Mouse (Mus musculus) kidney, embryonic 16.5 days (tissue): ENCODE results near the gene Eml3. TPM values are rescaled to one million over a fixed set of nuclear protein-coding genes. Genes with fewer than 3 reads are reported as not detected.

ENCODE experiments used
- ATAC-seq: fragments of 200-750 bp; cut with Nextera tagmentation; 2 replicates; pipeline ENCODE4 v1.8.0; 2017; ENCODE audit warnings: moderate TSS enrichment; ENCODE audit not compliant: low FRiP score, low TSS enrichment
- H3K27ac ChIP-seq: fragments of 300-500 bp; sonication (generic); 2 replicates; pipeline ENCODE4 v1.5.1; 2014; ENCODE audit warnings: low read length
- H3K27me3 ChIP-seq: fragments of 300-500 bp; sonication (generic); 2 replicates; pipeline ENCODE4 v1.6.1; 2014; ENCODE audit warnings: low read length, control low read depth, mixed read lengths; ENCODE audit not compliant: insufficient read depth
- H3K36me3 ChIP-seq: fragments of 300-500 bp; sonication (generic); 2 replicates; pipeline ENCODE4 v1.6.1; 2014; ENCODE audit warnings: low read length, control low read depth, mixed read lengths; ENCODE audit not compliant: insufficient read depth
- H3K4me1 ChIP-seq: fragments of 300-500 bp; sonication (generic); 2 replicates; pipeline ENCODE4 v1.6.1; 2014; ENCODE audit warnings: low read length, control low read depth, mixed read lengths; ENCODE audit not compliant: insufficient read depth
- H3K4me2 ChIP-seq: fragments of 300-500 bp; sonication (generic); replicated peaks from 2 replicates; pipeline ENCODE4 v1.6.1; 2014; ENCODE audit warnings: low read depth, low read length
- H3K4me3 ChIP-seq: fragments of 300-500 bp; sonication (generic); 2 replicates; pipeline ENCODE4 v1.5.1; 2014; ENCODE audit warnings: mild to moderate bottlenecking, low read length
- H3K9ac ChIP-seq: fragments of 300-500 bp; sonication (generic); replicated peaks from 2 replicates; pipeline ENCODE4 v1.6.1; 2014; ENCODE audit warnings: low read length
- H3K9me3 ChIP-seq: fragments of 300-500 bp; sonication (generic); 2 replicates; pipeline ENCODE4 v1.6.1; 2016; ENCODE audit warnings: low read length, control low read depth
- WGBS: fragments of 180-500 bp; shearing (Covaris S2); extraction: QIAGEN DNeasy Blood & Tissue Kit; methylation state at CpG from one replicate; pipeline ENCODE4 v1.1.7; 2014; 5-methylcytosine and 5-hydroxymethylcytosine counted together
- polyA plus RNA-seq: library from polyadenylated mRNA; unstranded; fragments of >200 nt; fragmentation: Nextera tagmentation; extraction: Ambion mirVana; gene quantifications from 2 replicates; pipeline ENCODE4 v1.2.1, GENCODE M21; 2015

Gene Eml3
- polyA plus RNA-seq, 1 experiment from 2014 or later = 34.1 TPM

GRCm38 (mm10) chr19:8981450-8982168, 52.3 kb downstream of the Eml3 start:
- Histone ChIP-seq H3K4me3 (no peak overlapping the region), H3K36me3 (peaks cover 37% of the 10 kb centered on the region), H3K27ac (no peak overlapping the region), H3K27me3 (no peaks in the 10 kb centered on the region), H3K9me3 (no peaks in the 10 kb centered on the region), H3K4me1 (peaks cover 16% of the 10 kb centered on the region), H3K9ac (no peak overlapping the region), H3K4me2 (no peak overlapping the region)
- no peak for ATAC-seq
- WGBS = 79% methylated on average over 2 of the region's 2 CpGs

- H3K4me2 ChIP-seq = no peak overlapping the region
- peaks cover 28% of the 10 kb centered on the region for H3K36me3 ChIP-seq
- H3K27ac ChIP-seq = peak overlapping the region; percentile 27; the same call in 1 of the 2 replicates
- no peak overlapping the region for H3K4me3 ChIP-seq
- WGBS = 42% methylated on average over 5 of the region's 5 CpGs
- H3K9me3 ChIP-seq = no peaks in the 10 kb centered on the region
- no peak for ATAC-seq
- no peaks in the 10 kb centered on the region for H3K27me3 ChIP-seq
- H3K4me1 ChIP-seq = peaks cover 16% of the 10 kb centered on the region
- H3K9ac ChIP-seq = no peak overlapping the region
These were observed 53.2 kb downstream of the Eml3 start for GRCm38 (mm10) chr19:8982303-8983149.

GRCm38 (mm10) chr19:8983150-8983650, 53.8 kb downstream of the Eml3 start:
- Histone ChIP-seq H3K27me3 (peaks cover 4% of the 10 kb centered on the region; the same call in 1 of the 2 replicates), H3K36me3 (peaks cover 22% of the 10 kb centered on the region), H3K9ac (no peak overlapping the region), H3K4me1 (peaks cover 20% of the 10 kb centered on the region), H3K4me3 (no peak overlapping the region), H3K4me2 (no peak overlapping the region), H3K9me3 (no peaks in the 10 kb centered on the region), H3K27ac (peak overlapping the region; percentile 27; the same call in 1 of the 2 replicates)
- 39% methylated on average over 4 of the region's 4 CpGs for WGBS
- ATAC-seq = no peak

GRCm38 (mm10) chr19:8984255-8984868, 55.0 kb downstream of the Eml3 start:
- no peak overlapping the region for H3K27ac ChIP-seq
- WGBS = 18% methylated on average over 7 of the region's 7 CpGs
- H3K4me1 ChIP-seq = peaks cover 28% of the 10 kb centered on the region

GRCm38 (mm10) chr19:8985891-8986290, 56.5 kb downstream of the Eml3 start:
- H3K4me2 ChIP-seq = no peak overlapping the region
- H3K9ac ChIP-seq = no peak overlapping the region
- peaks cover 6% of the 10 kb centered on the region; the same call in 1 of the 2 replicates for H3K27me3 ChIP-seq
- peaks cover 35% of the 10 kb centered on the region for H3K4me1 ChIP-seq
- H3K27ac ChIP-seq = no peak overlapping the region
- H3K36me3 ChIP-seq = no peaks in the 10 kb centered on the region; the same call in 1 of the 2 replicates
- WGBS = 61% methylated on average over 5 of the region's 5 CpGs
- no peak overlapping the region for H3K4me3 ChIP-seq
- no peaks in the 10 kb centered on the region for H3K9me3 ChIP-seq
- no peak for ATAC-seq

More at GRCm38 (mm10) chr19:8984255-8984868, 55.0 kb downstream of the Eml3 start:
- Histone ChIP-seq H3K9ac (no peak overlapping the region), H3K36me3 (peaks cover 11% of the 10 kb centered on the region), H3K4me2 (no peak overlapping the region), H3K9me3 (no peaks in the 10 kb centered on the region), H3K4me3 (no peak overlapping the region), H3K27me3 (peaks cover 6% of the 10 kb centered on the region; the same call in 1 of the 2 replicates)
- no peak for ATAC-seq

- no peak overlapping the region for H3K27ac ChIP-seq
- H3K4me2 ChIP-seq = no peak overlapping the region
- H3K36me3 ChIP-seq = no peaks in the 10 kb centered on the region
- no peak overlapping the region for H3K9ac ChIP-seq
- H3K4me3 ChIP-seq = no peak overlapping the region
- ATAC-seq = no peak
- 54% methylated on average over 2 of the region's 2 CpGs for WGBS
- H3K27me3 ChIP-seq = peaks cover 6% of the 10 kb centered on the region; the same call in 1 of the 2 replicates
- peaks cover 54% of the 10 kb centered on the region for H3K4me1 ChIP-seq
- H3K9me3 ChIP-seq = no peaks in the 10 kb centered on the region
These were observed 58.5 kb downstream of the Eml3 start for GRCm38 (mm10) chr19:8987816-8988215.

GRCm38 (mm10) chr19:8988346-8989065, 59.2 kb downstream of the Eml3 start:
- H3K36me3 ChIP-seq = no peaks in the 10 kb centered on the region
- H3K9me3 ChIP-seq = no peaks in the 10 kb centered on the region
- peak overlapping the region; percentile 89 for H3K4me2 ChIP-seq
- no peak for ATAC-seq
- peaks cover 61% of the 10 kb centered on the region for H3K4me1 ChIP-seq
- peak overlapping the region; percentile 91 for H3K27ac ChIP-seq
- peaks cover 6% of the 10 kb centered on the region; the same call in 1 of the 2 replicates for H3K27me3 ChIP-seq
- H3K9ac ChIP-seq = peak overlapping the region; percentile 82
- WGBS = 19% methylated on average over 15 of the region's 15 CpGs
- H3K4me3 ChIP-seq = peak overlapping the region; percentile 73

- ATAC-seq = peak; percentile 79
These were observed 59.8 kb downstream of the Eml3 start, which contains the start of gene Ahnak for GRCm38 (mm10) chr19:8989066-8989566. Gene Ahnak, plus strand, starts transcription at chr19:8989284.

More at GRCm38 (mm10) chr19:8989066-8989566, 59.8 kb downstream of the Eml3 start, which contains the start of gene Ahnak:
- peak within 1 kb of the TSS; percentile 73 for H3K4me3 ChIP-seq
- peak within 1 kb of the TSS; percentile 82 for H3K9ac ChIP-seq
- H3K27ac ChIP-seq = peak within 1 kb of the TSS; percentile 91
- H3K4me2 ChIP-seq = peak within 1 kb of the TSS; percentile 89
- WGBS = under 1% methylated on average over 36 of the region's 42 CpGs
- peaks cover 58% of the 10 kb centered on the region for H3K4me1 ChIP-seq
- H3K36me3 ChIP-seq = no peaks in the 10 kb centered on the region
- peaks cover 6% of the 10 kb centered on the region; the same call in 1 of the 2 replicates for H3K27me3 ChIP-seq
- no peaks in the 10 kb centered on the region for H3K9me3 ChIP-seq
